Mouse (Mus musculus) layer of hippocampus, postnatal 36 days (tissue): ENCODE results near the gene Casp14. TPM values are rescaled to one million over a fixed set of nuclear protein-coding genes. Genes with fewer than 3 reads are reported as not detected.
"Not testable (repeated sequence)": the region's sequence is repeated elsewhere in the genome, so short reads cannot be mapped to it uniquely, and the experiment has no call there.

Experiments used
- DNase-seq, 2 experiments: peaks; one replicate each; pipeline ENCODE4 v3.0.0; 2022
- total RNA-seq, 2 experiments: library from RNA; stranded (reverse); gene quantifications; 2 replicates each; pipeline ENCODE4 v1.2.3; 2021

The Casp14 gene
- total RNA-seq, 2 experiments from 2014 or later, result not detected

GRCm38 (mm10) chr10:78666696-78667095, 51.4 kb downstream of the Casp14 start:
- not testable (repeated sequence) for DNase-seq

DNA sequence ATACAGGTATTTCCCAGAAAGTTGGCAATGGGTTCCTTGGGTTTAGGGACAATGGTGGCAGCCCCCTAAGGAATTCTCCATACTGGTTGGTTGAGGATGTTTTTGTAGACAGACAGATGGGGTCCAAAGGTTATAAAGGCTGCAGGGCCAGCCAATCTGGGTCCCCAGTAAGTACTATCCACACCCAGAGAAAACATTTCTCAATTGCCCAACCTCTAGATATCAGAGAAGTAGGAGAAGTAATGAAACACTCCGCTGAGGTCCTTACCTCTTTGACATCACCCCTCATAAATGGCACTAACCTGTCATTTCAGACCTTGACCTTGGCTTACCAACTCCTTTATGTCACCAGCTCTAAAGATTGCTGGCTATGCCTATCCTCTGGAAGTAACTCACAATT, 53.5 kb downstream of the Casp14 start:
- no peak for DNase-seq

Other genes starting within 250 kb of the Casp14 start
- gene Olfr1358, start 200.9 kb downstream of the Casp14 start, total RNA-seq, result not detected
- 10 to 100 TPM; 15.6 to 24.1 TPM for gene Ilvbl, start 143.9 kb downstream of the Casp14 start, total RNA-seq
- 1 to 10 TPM; 5.0 to 5.2 TPM for gene Syde1, start 126.3 kb downstream of the Casp14 start, total RNA-seq
- gene Olfr1357, start 100.2 kb downstream of the Casp14 start, total RNA-seq, result not detected
- under 1 TPM; 0.23 to 0.60 TPM for gene Ccdc105, start 34.8 kb upstream of the Casp14 start, total RNA-seq
- 10 to 100 TPM in 1 of 2 experiments, 1 to 10 TPM in 1; 9.7 to 11.5 TPM for gene Slc1a6, start 62.2 kb upstream of the Casp14 start, total RNA-seq
- gene Olfr1356, start 133.9 kb upstream of the Casp14 start, total RNA-seq, result not detected
- not detected for gene Olfr1355, start 157.2 kb upstream of the Casp14 start, total RNA-seq
- not detected for gene Olfr1354, start 194.9 kb upstream of the Casp14 start, total RNA-seq
- gene Olfr8, start 232.3 kb upstream of the Casp14 start, total RNA-seq, result not detected
- not detected for gene Olfr1353, start 245.0 kb upstream of the Casp14 start, total RNA-seq